Mouse (Mus musculus) retina, embryonic 14.5 days (tissue): ENCODE results near the gene Nemf.
A peak's percentile ranks its signal among the peaks of the same experiment; 100 is the strongest.
"Not testable (repeated sequence)": the region's sequence is repeated elsewhere in the genome, so short reads cannot be mapped to it uniquely, and the experiment has no call there.

ENCODE experiments used
- DNase-seq: peaks from one replicate; pipeline ENCODE4 v3.0.0-alpha.2; 2015; ENCODE audit warnings: low spot score

Nemf gene

DNA sequence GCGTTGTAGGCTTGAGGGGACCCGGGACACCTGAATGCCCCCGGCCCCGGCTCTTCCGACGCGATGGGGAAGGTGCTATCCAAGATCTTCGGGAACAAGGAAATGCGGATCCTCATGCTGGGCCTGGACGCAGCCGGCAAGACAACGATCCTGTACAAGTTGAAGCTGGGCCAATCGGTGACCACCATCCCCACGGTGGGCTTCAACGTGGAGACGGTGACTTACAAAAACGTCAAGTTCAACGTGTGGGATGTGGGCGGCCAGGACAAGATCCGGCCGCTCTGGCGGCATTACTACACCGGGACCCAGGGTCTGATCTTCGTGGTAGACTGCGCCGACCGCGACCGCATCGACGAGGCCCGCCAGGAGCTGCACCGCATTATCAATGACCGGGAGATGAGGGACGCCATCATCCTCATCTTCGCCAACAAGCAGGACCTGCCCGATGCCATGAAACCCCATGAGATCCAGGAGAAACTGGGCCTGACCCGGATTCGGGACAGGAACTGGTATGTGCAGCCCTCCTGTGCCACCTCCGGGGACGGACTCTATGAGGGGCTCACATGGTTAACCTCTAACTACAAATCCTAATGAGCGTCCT, 15.9 kb upstream of the Nemf start:
- DNase-seq = peak; percentile 32

DNA sequence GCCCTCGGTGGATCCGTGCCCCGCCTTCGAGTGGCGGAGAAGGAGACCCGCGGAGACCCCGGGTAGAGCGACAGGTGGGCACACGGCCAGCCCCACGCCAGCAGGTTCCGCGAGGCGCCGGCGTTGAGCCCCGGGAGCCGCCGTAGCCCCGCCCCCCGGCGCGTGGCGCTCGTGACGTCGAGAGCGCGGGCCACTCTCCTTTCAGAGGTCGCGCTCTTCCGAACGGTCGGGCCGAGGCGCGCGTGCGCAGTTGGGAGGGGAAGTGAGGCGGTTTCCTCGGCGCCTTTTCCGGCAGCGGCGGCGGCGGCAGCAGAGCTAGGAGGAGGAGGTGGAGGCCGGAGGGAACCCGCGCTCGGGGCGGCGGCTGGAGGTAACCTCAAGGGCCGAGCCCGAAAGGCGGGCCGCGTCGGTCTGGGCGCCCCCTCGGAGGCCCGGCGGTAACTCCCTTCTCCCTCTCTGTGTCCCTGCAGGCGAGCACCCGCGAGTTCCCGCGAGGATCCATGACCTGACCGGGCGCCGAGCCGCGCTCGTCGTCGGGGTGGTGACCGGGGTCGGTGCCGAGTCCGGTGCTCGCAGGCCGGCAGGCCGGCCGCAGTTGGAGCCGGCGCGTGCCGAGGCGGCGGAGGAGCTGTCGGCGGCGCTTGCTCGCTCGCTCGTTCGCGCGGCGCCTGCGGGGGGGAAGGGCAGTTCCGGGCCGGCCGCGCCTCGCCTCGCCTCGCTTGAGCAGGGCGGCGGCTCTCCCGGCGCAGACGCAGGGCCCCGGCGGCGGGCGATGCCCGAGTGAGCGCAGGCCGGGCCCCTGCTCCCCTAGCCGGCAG, 15.1 kb upstream of the Nemf start, which contains the start of the genes Arf6 and Gm9887:
Gene Arf6 (plus strand): TSS at position 297 of the 818 bp plus-strand sequence.
Gene Gm9887 (minus strand): TSS at position 605 of the 818 bp plus-strand sequence.
- peak; percentile 98 for DNase-seq

DNA sequence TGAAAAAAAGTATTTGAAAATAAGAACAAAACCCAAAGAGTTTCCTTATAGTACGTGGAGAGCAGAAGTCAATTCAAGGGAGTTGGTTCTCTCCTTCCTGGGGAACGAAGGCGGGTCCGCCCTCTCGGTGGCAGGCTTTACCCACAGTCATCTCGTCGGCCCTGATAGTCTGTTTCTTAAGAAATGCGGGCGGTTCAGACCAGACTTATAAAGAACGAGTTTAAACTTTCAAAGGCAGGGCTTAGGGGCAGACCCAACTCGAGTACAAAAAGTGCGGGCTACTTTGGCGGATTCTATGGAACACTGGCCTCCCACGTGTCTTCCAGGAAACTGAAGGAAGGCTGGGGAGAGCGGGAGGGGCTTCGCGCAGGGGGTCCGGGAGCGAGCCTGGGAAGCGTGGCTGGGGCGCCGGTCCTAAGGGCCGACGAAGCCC, 14.5 kb upstream of the Nemf start:
- DNase-seq = no peak

DNA sequence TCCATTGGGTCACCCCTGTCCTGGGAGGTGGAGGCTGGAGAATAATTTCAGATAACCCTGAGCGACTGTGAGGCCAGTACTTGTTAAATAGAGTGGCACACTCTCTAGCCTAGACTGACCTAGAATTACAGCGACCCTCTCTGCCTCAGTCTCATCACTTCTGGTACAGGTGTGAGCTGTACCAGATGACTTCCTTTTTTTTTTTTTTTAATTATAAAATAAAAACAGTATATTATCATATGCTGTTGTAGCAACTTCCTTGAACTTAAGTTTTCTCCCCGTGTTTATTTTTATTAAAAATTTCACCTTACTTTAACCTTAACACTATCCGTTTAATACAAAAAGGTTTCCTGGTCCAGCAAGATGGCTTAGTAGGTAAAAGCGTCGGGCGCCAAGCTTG, 14.0 kb upstream of the Nemf start:
- DNase-seq = no peak

DNA sequence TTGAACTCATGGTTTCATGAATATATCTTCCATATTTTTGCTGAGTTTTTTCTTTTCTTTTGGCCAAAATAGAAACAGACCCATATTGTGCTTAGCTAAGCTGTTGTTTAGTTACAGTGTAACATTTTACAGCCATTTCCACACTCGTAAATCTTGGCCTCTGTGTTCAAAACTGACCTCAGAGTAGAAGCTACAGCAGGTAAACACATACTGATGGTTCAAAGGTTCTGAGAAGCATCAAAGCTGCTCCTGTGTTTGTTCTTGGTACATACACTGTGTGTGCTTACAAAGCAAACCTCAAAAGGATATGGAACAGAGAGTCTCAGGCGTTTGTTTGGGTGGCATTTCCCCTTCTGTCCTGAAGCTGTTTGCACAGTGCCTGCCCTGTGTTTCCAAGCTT, 10.6 kb upstream of the Nemf start:
- no peak for DNase-seq

DNA sequence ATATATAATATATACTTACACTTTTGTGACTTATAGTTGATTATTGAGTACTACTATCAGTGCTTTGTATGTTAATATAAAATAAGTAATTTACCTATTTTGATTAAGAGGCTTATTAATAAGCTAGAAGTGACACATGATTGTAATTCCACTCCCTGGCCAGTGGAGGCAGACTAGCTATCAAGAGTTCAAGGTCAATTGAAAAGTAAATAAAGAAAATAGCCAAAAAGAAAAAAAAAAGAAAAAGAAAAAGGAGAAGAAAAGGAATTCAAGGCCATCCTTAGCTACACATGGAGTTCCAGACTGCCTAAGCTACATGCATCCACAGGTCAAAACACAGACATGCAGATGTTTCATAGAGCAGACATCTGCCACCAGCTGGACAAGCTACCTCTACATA, 9.5 kb upstream of the Nemf start:
- DNase-seq = peak; percentile 57

DNA sequence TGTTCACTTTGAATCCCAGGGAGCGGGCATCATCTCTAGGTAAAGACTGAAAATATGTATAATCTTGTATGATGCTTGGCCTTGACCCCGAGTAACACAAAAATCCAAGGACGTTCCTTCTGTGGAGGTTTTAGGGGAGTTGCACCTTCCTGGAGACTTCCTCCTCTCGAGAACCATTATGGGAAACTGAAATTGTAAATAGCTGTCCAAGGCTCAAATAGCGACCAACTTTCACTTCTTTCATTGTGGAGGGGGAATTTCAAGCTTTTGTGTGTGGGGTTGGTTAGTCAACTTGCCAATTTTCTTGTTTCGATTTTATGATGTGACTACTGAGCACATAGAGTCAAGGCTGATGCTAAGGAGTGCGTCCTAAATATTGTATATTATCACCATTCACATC, 8.8 kb upstream of the Nemf start:
- no peak for DNase-seq

DNA sequence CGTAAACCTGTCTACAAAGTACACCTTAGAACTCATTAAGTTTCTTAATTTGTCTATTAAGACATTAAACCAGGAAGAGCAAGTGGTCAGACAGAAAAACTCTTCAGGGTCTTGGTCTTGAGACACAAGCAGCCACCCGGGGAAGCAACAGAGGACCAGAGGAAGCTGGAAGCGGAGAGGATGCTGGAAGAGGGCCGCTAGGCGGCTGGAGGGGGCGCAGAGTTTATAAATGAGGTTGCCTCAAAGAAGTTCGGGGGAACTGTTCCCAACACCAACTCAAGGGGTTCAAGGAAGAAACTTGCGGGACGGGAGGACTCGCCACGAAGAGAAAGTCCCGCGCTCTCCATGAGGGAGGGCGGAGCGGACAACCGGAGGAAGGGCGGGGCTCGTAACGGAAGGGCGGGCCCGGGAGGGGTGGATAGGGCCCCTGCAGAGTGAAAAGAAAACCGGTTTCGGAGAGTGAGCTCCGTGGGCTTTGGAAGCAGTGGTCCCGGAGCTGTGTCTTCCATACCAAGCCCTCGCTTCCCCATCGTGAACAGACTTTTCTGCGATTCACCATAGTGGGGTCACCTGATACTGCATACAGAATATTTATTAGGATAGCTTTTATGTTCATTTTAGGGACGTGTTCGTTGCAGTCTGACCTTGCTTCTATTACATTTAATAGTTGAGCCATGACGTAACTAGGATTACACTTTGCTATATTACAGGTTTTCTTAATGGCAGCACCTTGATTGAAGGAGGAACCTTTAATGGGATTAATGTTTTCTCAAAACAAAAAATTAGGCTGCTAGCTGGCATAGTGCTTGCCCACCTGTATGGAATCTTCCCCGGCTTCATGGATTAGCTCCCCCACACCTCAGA, 7.2 kb upstream of the Nemf start:
- peak; percentile 70 for DNase-seq

DNA sequence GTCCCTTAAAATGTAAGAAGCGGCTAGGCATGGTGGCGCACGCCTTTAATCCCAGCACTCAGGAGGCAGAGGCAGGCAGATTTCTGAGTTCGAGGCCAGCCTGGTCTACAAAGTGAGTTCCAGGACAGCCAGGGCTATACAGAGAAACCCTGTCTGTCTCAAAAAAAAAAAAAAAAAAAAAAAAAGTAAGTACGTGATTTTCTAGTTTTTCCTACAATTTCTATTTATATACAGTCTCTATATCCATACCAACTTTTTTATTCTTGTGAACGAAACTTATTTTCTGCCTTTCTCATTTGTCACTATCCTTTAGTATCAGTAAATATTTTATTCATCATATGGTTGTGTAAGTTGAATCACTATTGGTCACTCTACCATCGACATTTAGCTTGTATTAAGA, 6.1 kb upstream of the Nemf start:
- DNase-seq = not testable (repeated sequence)

DNA sequence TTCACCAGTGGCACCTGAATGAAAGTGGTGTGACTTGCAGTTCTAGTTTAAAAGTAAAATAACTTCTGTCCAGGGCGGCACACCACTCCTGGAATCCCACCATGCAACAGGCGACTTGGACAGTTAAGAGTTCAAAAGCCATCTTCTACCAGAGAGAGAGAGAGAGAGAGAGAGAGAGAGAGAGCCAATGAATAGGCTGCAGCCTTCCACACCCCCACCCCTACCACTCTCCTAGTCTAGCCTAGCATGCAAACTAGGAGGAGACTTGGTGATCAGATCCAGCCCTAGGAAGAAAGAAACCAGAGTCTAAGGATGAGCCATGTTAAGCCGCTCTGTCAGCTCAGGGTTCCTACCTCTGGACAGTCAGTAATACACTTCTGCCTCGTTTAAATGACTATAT, 5.4 kb upstream of the Nemf start:
- peak; percentile 16 for DNase-seq

DNA sequence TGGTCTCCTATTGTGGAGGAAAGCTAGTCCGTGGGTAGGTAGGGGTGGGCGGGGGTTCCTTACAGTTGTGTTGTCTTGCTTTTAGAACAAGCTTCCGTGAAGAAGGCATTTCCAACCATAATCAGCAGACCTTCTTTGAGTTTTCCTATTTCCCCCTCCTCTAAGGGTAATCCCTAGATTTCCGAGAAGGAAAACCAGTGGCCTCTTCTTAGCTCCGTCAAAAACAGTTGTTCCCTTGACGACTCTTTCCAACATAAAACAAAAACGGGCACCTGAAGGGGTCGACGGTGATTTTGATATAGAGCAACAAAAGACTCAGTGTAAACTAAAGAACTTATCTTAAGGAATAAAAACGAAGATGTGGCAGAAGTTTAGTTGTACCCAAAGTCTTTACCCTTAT, 5.0 kb upstream of the Nemf start:
- no peak for DNase-seq

DNA sequence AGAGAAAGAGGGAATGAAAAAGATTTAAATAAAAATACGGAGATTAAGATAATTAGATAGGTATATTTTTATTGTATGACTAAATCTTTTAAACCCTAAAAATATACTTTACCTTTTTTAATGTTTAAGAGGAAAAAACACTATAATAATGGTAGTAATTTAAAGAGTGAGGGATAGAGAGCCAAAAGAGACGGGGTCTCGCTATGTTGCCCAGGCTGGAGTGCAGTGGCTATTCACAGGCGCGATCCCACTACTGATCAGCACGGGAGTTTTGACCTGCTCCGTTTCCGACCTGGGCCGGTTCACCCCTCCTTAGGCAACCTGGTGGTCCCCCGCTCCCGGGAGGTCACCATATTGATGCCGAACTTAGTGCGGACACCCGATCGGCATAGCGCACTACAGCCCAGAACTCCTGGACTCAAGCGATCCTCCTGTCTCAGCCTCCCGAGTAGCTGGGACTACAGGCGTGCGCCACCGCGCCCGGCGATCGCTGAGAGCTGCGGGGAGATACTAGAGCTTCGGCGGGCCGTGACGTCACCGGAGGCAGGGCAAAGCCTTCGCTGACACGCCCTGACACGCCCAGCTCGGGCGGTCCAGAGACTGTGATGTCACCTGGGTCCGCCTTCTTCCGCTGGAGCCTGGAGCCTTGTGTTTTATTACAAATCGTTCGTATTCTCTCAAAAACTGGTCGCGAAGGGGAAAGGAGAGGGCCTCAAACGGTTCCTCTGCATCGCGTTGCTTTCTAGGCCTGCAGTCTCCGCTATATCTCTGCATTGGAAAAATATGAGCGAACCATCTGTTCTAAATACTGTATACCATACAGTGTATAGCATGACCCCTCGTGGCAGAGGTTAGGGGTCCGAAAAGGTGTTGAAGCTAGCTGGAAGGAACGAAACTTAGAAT, 4.3 kb upstream of the Nemf start:
- peak; percentile 99 for DNase-seq

DNA sequence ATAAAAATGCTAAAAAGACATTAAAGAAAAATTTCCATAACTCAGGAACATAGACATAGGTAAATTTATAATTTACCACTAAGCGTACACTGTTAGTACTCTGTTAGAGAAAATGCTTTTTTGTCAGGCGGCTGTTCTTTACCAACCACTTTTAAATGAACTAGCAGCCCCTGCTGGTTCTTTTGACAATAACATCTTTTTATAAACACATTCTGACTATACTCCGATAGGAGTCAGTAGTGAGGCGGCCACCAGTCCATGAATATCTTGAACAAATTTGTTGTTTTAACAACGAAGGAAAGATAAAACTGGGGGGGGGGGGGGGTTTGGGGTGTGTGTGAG, 3.7 kb upstream of the Nemf start:
- peak; percentile 92 for DNase-seq

DNA sequence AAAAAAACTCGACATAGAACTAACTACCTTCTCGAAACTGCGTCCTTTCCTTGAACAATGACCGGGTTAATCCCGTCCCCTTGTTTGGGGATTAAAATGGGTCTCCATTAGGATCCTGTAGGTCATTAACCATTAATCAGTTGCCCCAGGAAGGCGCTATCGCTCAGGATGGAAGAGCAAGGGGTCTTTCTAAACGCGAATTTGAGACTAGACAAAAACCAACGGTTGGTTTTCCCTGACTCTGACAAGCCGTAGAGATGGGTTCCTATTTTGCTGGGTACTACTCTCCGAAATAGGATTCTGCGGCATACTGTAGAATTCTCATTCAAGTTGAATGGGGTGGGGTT, 308 bp upstream of the Nemf start:
- no peak for DNase-seq

DNA sequence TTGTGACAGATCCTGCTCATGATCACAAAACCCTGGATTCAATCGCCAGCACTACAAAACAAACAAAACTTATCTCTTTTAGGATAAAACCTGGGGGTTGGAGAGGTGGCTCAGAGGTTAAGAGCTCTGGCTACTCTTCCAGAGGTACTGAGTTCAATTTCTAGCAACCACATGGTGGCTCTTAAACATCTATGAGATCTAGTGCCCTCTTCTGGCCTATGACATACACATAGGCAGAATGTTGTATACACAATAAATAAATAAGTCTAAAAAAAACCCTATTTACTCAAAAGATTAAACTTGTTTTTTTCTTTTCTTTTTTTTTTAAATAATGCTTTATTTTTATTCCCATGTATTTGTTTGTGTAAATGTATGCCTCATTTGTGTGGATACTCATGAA, 5.3 kb downstream of the Nemf start:
- no peak for DNase-seq

DNA sequence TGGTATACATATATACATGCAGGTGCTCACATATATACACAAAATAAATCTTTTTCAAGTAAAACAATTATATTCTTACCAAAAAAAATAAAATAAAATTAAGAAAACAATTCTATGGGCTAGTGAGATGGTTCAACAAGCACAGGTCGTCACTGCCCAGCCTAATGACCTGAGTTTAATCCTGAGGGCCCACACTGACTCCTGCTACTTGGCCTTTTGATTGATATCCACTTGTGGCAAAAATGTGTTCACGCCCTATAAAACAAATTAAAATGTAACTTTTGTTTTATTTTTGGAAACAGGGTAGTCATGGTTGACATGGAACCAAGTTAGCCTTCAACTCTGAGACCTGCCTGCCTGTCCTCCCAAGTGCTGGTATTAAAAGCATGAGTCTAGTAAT, 7.0 kb downstream of the Nemf start:
- DNase-seq = no peak

DNA sequence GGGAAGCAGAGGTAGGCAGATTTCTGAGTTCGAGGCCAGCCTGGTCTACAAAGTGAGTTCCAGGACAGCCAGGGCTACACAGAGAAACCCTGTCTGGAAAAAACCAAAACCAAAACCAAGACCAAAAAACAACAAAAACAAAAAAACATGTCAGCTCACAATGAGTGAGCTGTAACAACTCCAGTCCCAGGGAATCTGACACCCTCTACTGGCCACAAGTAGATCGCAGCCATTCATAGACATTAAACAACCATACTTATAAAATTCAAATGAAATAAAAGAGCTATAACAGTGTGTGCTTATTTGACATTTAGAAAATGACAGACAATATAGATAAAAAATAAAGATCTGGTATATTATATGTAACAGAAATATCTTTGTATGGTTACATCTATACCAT, 23.4 kb downstream of the Nemf start:
- peak; percentile 52 for DNase-seq

DNA sequence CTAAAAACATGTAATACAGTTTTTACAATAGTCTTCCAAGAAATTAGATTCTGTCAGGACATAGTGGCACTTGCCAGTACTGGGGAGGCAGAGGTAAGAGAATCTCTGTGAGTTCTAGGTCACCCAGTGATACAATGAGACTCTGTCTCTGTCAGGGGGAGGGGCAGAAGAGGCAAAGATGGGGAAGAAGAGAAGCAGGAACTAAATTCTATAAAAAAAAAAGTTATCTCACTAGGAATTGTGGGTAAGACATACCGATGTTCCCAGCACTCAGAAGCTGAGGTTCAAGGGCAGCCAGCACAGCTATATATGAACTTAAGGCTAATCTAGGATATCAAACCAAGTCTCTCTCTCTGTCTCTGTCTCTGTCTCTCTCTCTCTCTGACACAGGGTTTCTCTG, 24.8 kb downstream of the Nemf start:
- DNase-seq = no peak

DNA sequence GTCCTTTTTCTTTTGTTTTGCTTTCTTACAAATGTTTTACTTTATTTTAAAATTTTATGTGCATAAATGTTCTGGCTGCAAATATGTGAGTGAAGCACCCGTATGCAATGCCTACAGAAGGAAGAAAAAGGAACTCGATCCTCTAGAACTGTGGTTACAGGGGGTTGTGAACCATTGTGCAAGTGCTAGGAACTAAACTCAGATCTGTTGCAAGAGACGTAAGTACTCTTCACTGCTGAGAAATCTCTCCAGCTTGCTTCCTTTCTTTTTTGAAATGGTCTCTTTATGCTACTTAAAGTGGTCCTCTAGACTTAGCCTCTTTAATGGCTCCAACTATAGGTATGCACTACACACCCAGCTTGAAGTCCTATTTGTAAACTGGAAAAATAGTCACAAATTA, 25.8 kb downstream of the Nemf start:
- DNase-seq = no peak

DNA sequence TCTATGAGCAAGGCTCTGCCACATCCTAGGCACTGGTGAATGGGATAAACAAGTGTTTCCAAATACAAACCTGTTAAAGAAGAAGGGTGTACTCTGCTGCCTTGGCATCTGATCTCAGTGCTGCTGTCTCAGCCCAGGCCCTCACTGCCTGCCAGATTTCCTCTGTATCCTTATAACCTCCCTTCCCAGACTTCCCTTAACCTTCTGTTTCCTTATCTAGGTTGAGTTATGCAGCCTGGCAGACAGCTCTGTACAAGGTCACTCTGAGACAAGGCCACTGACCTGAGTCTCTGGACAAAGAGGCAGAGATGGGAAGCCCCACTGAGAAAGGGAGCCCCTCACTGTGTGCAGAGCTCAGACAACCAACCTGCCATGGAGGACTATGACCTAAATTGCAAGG, 38.5 kb downstream of the Nemf start:
- DNase-seq = no peak

DNA sequence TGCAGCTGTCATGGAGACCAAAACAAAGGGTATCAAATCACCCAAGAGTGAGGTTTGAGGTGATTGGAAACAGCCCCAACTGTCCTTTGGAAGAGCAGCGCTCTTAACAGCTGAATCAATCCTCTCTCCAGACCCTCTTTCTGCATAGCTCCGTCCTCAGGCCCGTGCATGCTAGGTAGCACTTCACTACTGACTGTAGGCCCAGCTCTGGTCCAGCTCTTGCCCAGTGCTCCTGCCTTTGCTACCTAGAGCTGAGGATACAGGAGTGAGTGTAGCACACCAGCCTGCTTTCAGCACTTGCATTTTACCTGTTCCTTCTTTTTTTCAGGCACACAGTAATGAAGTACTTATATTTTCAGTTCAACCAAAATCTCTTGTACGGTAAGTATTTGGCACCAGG, 47.3 kb downstream of the Nemf start:
- no peak for DNase-seq

DNA sequence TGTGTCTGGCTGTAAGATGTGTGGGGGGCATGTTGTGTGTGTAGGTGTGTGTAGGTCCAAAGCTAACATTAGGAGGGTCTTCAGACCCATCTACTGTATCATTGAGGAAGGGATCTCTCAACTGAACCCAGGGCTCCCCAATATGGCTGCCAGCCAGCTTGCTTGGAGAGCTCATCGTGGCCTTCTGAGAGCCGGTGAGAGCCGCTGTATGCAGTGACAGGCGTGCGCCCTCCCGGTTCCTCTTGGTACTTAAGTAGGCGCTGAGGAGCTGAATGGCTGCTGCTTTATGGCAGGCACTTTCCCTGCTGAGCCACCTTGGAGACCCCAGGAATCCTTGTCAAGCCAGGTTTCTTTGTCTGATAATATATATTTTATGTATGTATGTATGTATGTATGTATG, 50.6 kb downstream of the Nemf start:
- no peak for DNase-seq
